Mouse (Mus musculus) adrenal gland, postnatal 14 days (tissue): ENCODE measurements around the gene Cutc. TPM values are rescaled to one million over a fixed set of nuclear protein-coding genes. Genes with fewer than 3 reads are reported as not detected.
A peak's percentile ranks its signal among the peaks of the same experiment; 100 is the strongest.

Source experiments
- DNase-seq: peaks from one replicate; pipeline ENCODE4 v3.0.0; 2021; ENCODE audit warnings: mixed read lengths
- total RNA-seq: library from RNA; stranded (reverse); gene quantifications from 2 replicates; pipeline ENCODE4 v1.2.3, GENCODE M21; 2021

The Cutc gene
- total RNA-seq, 1 experiment from 2014 or later: 14.9 TPM

DNA sequence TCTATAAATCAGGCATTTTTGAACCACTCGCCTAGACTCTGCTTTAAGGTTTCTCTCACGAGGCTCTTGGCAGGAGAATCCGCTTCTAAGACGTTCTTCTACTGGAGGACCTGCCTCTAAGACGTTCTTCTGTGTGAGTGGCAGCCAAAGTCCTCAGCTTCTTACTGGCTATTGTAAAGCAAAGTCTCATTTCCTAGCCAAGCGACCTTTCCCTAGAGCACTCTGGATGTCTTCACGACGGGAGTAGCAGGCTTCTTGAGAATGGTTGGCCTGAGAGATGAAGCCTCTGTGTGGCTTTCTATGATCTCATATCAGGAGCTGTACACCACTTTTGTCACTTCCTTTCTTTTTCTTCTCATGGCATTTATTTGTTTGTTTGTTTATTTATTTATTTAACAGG, 42.7 kb downstream of the Cutc start:
- DNase-seq: no peak

DNA sequence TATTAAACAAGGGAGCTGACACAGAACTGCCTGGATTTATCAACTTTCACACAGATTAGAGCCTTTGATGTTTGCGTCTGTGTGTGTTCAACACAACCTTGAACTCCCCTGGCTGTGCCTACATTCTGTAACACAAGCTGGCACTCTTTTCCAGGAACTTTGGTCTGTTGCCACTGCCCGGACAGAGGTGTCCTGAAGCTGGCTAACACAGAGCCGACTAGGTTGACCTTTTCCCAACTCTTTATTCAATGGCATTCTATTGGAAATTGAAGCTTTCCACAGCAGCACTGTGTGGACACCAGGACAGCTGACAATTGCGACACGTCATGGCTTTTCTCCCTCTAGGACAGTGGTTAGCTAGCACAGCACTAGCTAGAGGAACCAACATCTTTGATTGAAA, 44.4 kb downstream of the Cutc start:
- DNase-seq: peak; percentile 83

DNA sequence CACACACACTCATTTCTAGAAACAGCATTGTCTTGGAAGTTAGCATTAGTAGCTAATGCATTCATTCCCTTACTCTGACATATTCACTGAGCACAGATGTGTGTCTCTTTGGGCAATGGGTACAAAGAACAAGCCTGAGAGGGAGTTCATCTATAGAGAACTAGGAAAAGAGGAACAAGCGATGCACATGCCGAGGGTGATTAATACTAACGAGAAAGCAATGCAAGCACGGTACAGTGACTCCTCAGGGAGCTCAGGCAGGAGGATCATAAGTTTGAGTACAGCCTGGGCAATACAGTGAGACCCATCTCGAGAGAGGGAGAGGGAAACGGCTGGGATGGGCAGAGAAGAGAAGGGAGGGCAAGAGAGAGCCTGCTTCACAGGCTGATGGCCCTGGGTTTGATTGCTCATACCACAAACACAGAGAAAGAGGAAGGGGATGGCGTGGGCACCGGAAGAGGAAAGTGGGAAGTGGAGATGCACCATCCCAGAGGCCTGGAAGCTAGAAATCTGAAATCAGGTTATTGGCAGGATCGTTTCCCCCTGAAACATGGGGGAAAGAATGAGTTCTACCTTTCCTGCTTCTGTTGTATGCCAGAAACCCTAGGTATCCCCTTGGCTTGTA, 48.7 kb downstream of the Cutc start:
- DNase-seq: no peak

DNA sequence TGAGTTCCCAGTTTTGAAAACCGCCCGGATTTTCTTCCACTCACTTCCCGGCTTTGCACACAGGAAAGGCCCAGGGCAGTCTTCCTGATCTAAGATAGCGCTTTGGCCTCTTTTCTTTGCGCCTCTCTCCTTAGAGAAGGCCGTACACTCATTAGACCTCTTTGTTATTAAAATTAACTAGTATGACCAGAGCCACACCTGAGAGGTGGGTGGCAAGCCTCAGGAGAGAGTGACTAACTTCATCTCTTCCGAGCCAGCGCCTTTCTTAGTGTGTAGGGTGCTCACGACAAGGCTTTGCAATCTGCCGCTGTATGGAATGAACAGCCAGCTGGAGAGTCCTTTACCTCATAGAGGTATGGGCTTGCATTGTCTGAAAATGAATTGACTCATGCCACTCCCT, 51.1 kb downstream of the Cutc start:
- no peak for DNase-seq

DNA sequence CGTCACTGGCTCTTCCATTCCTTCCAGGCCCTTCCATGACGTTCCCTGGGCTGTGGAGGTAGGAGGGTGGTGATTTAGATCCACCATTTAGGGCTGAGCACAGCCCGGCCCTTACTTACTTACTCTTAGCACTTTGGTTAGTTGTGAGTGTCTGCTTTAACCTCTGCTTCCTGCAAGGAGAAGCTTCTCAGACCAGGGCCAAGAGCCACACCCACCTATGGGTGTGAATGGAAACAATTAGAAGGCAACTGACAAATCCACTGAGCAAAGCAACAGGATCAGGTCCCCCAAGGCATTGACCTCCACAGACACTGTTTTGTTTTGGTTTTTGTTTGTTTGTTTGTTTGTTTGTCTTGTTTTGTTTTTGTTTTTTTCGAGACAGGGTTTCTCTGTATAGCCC, 56.5 kb downstream of the Cutc start:
- DNase-seq: no peak

DNA sequence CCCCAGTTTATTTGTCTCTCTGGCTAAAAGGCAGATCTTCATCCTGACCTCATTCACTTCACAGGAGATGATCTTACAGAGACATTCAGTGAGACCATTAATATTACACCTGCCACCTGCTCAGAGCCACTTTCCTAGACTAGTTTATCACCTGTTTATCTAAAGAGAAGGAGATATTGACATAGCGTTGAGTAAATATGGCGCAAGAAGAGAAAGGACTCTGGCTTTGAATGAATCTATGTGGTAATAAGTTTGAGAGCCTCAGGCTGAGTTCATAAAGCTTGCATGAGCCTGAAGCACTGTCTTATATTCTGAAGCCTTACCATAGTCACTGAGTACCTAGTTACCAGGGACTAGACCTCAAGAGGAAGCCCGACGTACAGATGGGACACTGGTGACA, 58.6 kb downstream of the Cutc start:
- DNase-seq: no peak

DNA sequence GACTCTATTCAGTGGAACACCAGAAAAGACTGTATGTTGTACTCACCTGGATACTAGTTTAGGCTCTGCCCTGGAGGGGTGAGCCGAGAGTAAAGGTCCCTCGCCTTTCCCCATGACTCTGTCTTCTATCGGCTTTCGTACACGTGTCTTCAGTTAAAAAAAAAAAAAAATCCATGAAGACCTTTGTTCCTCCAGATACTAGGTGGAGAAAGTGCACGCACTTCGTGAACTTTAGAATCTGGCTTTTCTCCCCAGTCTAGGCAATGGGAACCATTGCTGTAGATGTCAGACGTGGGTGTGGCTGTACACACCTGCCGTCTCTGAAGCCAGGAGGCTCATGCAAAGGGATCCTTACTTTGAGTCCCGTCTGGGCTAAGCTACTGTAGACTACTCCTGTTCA, 60.5 kb downstream of the Cutc start:
- DNase-seq: no peak

DNA sequence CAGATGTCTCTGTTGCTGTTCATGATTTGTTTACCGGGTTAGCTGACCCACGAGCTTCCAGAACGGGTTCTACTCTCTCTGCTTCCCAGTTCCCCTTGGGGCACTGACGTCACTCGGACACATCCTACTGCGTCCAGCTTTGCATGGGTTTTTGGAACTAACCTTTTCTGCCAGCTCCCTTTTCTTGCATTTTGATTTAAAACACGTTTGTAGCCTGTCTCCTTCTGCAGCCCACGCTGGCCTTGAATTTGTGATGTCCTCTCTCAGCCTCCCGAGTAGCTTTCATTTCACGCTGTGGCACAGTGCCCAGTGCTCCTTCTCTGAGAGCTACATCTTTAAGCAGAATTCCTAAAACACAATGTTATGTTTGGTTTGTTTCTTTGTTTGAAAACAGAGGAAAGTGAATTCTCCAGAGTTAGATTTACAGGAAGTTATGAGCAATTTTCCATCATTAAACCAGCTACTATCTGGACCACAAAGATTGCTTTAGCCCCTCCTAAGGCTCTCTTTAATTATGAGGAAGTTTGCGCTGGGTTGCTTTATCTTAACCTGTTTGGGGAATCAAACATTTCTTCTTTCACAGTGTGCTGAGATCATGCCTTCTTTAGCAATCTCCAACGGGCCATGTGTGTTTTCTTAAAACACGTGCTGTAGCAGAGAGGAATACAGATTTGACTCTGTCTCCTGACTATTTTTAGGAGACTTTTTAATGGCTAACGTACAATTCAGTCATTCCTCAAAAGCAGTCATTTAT, 63.0 kb downstream of the Cutc start:
- peak; percentile 54 for DNase-seq

Other genes with a start within 250 kb of the Cutc start
- gene Got1, start 228.4 kb upstream of the Cutc start, total RNA-seq: 184 and 213 TPM in 2 replicates
- gene Nkx2-3, start 140.7 kb upstream of the Cutc start, total RNA-seq: not detected in 2 replicates
- 58.0 and 62.1 TPM in 2 replicates for gene Slc25a28, start 78.1 kb upstream of the Cutc start, total RNA-seq
- gene Entpd7, start 63.3 kb upstream of the Cutc start, total RNA-seq: 16.3 and 18.5 TPM in 2 replicates
- gene Cox15, start within 50 bp of the Cutc start, total RNA-seq: 31.8 and 32.4 TPM in 2 replicates
- gene Abcc2, start 29.2 kb downstream of the Cutc start, total RNA-seq: 1.8 and 17.0 TPM in 2 replicates
- 14.0 and 15.8 TPM in 2 replicates for gene Dnmbp, start 187.2 kb downstream of the Cutc start, total RNA-seq
- gene Cpn1, start 233.6 kb downstream of the Cutc start, total RNA-seq: 0.86 and 23.9 TPM in 2 replicates